Mouse (Mus musculus) kidney, postnatal 0 days (tissue): ENCODE measurements around the gene Phldb3. TPM values are rescaled to one million over a fixed set of nuclear protein-coding genes. Genes with fewer than 3 reads are reported as not detected.

Experiments used
- ATAC-seq: fragments of 200-750 bp; cut with Nextera tagmentation; replicated peaks from 2 replicates; pipeline ENCODE4 v1.8.0; 2017; ENCODE audit warnings: low read depth, moderate number of reproducible peaks, moderate TSS enrichment, moderate library complexity; ENCODE audit not compliant: low FRiP score
- DNase-seq: peaks from one replicate; pipeline ENCODE4 v3.0.0-alpha.2; 2016; ENCODE audit warnings: low spot score
- H3K27ac ChIP-seq: fragments of 300-500 bp; sonication (generic); 2 replicates; pipeline ENCODE4 v1.5.1; 2014; ENCODE audit warnings: mild to moderate bottlenecking
- H3K27me3 ChIP-seq: fragments of 300-500 bp; sonication (generic); 2 replicates; pipeline ENCODE4 v1.6.1; 2014; ENCODE audit warnings: low read length, mixed read lengths; ENCODE audit not compliant: insufficient read depth
- H3K36me3 ChIP-seq: fragments of 300-500 bp; sonication (generic); 2 replicates; pipeline ENCODE4 v1.6.1; 2014; ENCODE audit warnings: low read length, mixed read lengths; ENCODE audit not compliant: insufficient read depth
- H3K4me1 ChIP-seq: fragments of 300-500 bp; sonication (generic); replicated peaks from 2 replicates; pipeline ENCODE4 v1.6.1; 2014; ENCODE audit warnings: antibody characterized with exemption, low read length, mixed read lengths; ENCODE audit not compliant: insufficient read depth
- H3K4me2 ChIP-seq: fragments of 300-500 bp; sonication (generic); 2 replicates; pipeline ENCODE4 v1.6.1; 2014; ENCODE audit warnings: mild to moderate bottlenecking, low read length, moderate library complexity, mixed read lengths
- H3K4me3 ChIP-seq: fragments of 300-500 bp; sonication (generic); replicated peaks from 2 replicates; pipeline ENCODE4 v1.5.1; 2014; ENCODE audit warnings: low read depth, low read length
- H3K9ac ChIP-seq: fragments of 300-500 bp; sonication (generic); 2 replicates; pipeline ENCODE4 v1.6.1; 2014; ENCODE audit warnings: low read depth, low read length
- H3K9me3 ChIP-seq: fragments of 300-500 bp; sonication (generic); replicated peaks from 2 replicates; pipeline ENCODE4 v1.6.1; 2016; ENCODE audit warnings: low read length, inconsistent platforms, mixed read lengths
- CTCF ChIP-seq: IDR thresholded peaks from 2 replicates; pipeline ENCODE4 v1.5.1; 2016; ENCODE audit warnings: antibody characterized with exemption, low read depth, mild to moderate bottlenecking, moderate library complexity
- WGBS: fragments of 180-500 bp; shearing (Covaris S2); extraction: QIAGEN DNeasy Blood & Tissue Kit; methylation state at CpG from one replicate; pipeline ENCODE4 v1.1.7; 2014; 5-methylcytosine and 5-hydroxymethylcytosine counted together
- polyA plus RNA-seq: library from polyadenylated mRNA; unstranded; fragments of >200 nt; fragmentation: Nextera tagmentation; extraction: Ambion mirVana; gene quantifications from 2 replicates; pipeline ENCODE4 v1.2.1, GENCODE M21; 2015

Phldb3 gene
- polyA plus RNA-seq, 1 experiment from 2014 or later, result 0.11 TPM

DNA sequence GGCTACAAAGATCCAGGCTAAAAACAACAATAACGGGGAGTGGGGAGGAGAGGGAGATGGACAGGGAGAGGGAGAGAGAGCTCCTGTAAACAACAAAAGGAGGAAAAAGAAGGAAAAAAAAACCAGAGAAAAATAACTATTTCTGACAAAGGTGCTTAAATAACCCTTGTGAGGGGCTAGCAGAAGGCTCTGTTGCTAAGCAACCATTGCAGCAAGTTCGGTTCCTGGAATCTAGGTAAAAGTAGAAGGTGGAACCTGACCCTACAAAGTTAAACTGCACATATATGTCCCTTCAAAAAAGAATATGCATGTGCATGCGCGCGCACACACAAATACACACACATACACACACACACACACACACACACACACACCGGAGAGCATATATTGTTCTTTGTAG lies 17.8 kb upstream of the Phldb3 start:
- Histone ChIP-seq H3K9ac (no peak overlapping the region), H3K9me3 (no peaks in the 10 kb centered on the region), H3K36me3 (no peaks in the 10 kb centered on the region), H3K27me3 (no peaks in the 10 kb centered on the region), H3K27ac (peak overlapping the region; percentile 36; the same call in 1 of the 2 replicates), H3K4me2 (no peak overlapping the region), H3K4me1 (peaks cover 8% of the 10 kb centered on the region), H3K4me3 (no peak overlapping the region)
- no peak for TF ChIP-seq CTCF
- DNase-seq, result no peak
- WGBS, result 73% methylated on average over 6 of the region's 6 CpGs
- no peak for ATAC-seq

- ATAC-seq (peak; percentile 80), DNase-seq (peak; percentile 72)
- Histone ChIP-seq H3K9ac (peak overlapping the region; percentile 51), H3K4me2 (peak overlapping the region; percentile 62), H3K4me3 (peak overlapping the region; percentile 53), H3K27me3 (no peaks in the 10 kb centered on the region), H3K9me3 (no peaks in the 10 kb centered on the region), H3K27ac (peak overlapping the region; percentile 3; the same call in 1 of the 2 replicates), H3K4me1 (peaks cover 8% of the 10 kb centered on the region), H3K36me3 (no peaks in the 10 kb centered on the region)
- TF ChIP-seq CTCF, result no peak
- 2% methylated on average over 39 of the region's 39 CpGs for WGBS
Measured at GRCm38 (mm10) chr7:24593621-24594308, 16.8 kb upstream of the Phldb3 start.

DNA sequence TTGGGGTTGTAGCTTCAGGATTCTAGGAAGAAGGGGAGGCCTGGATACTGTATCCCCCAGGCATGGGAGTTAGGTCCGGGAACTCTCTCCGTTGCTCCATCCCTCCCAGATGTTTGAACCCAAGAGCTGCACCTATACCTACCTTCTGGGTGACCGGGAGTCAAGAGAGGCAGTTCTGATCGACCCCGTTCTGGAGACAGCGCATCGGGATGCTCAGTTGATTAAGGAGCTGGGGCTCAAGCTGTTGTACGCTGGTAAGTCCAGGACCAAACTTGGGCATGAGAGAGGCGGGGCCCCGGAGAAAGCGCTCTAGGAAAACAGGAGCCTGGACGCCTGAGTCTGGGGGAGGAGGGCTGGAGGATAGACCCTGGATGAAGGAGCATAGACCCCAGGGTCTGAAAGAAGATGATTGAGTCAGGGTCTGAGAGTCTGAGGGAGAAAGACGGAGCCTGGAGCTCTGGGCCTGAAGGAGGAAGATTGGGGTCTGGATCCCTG lies 16.2 kb upstream of the Phldb3 start:
- H3K9ac ChIP-seq, result peak overlapping the region; percentile 51
- no peaks in the 10 kb centered on the region for H3K27me3 ChIP-seq
- ATAC-seq (no peak), DNase-seq (no peak)
- H3K9me3 ChIP-seq, result no peaks in the 10 kb centered on the region
- H3K36me3 ChIP-seq, result no peaks in the 10 kb centered on the region
- peak overlapping the region; percentile 62 for H3K4me2 ChIP-seq
- H3K4me3 ChIP-seq, result peak overlapping the region; percentile 53
- TF ChIP-seq CTCF, result no peak
- H3K4me1 ChIP-seq, result peaks cover 8% of the 10 kb centered on the region
- WGBS, result 5% methylated on average over 13 of the region's 13 CpGs
- H3K27ac ChIP-seq, result no peak overlapping the region

DNA sequence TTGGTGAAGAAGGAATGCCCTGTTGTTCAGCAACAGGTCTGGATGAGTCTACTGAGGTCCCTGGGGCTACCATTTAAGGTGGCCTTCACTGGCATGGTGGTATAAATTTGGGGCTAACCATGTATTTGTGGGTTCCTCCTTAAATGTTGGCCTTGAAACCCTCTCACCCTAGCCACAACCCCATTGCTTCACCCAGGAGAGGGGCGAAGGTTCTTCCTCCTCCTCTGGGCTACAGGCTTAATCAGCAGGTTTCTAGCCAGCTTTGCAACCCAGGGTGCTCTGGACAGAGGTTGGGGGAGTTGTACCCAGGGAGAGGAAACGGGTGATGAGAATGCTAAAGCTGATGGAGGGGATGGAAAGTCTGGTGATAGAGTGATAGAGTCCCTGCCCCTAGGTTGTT lies 15.1 kb upstream of the Phldb3 start:
- ATAC-seq (no peak), DNase-seq (no peak)
- no peak overlapping the region for H3K9ac ChIP-seq
- H3K27me3 ChIP-seq, result no peaks in the 10 kb centered on the region
- H3K4me2 ChIP-seq, result no peak overlapping the region
- peaks cover 8% of the 10 kb centered on the region for H3K4me1 ChIP-seq
- no peak overlapping the region for H3K4me3 ChIP-seq
- no peaks in the 10 kb centered on the region for H3K9me3 ChIP-seq
- TF ChIP-seq CTCF, result no peak
- WGBS, result 81% methylated on average over 2 of the region's 2 CpGs
- H3K27ac ChIP-seq, result no peak overlapping the region
- no peaks in the 10 kb centered on the region for H3K36me3 ChIP-seq

GRCm38 (mm10) chr7:24598121-24598520 lies 12.4 kb upstream of the Phldb3 start:
- no peak overlapping the region for H3K27ac ChIP-seq
- no peaks in the 10 kb centered on the region for H3K9me3 ChIP-seq
- no peak overlapping the region for H3K4me3 ChIP-seq
- peaks cover 5% of the 10 kb centered on the region for H3K4me1 ChIP-seq
- DNase-seq (no peak), ATAC-seq (no peak)
- WGBS, result 75% methylated on average over 4 of the region's 4 CpGs
- no peaks in the 10 kb centered on the region for H3K27me3 ChIP-seq
- H3K9ac ChIP-seq, result no peak overlapping the region
- H3K36me3 ChIP-seq, result no peaks in the 10 kb centered on the region
- no peak for TF ChIP-seq CTCF
- H3K4me2 ChIP-seq, result no peak overlapping the region

DNA sequence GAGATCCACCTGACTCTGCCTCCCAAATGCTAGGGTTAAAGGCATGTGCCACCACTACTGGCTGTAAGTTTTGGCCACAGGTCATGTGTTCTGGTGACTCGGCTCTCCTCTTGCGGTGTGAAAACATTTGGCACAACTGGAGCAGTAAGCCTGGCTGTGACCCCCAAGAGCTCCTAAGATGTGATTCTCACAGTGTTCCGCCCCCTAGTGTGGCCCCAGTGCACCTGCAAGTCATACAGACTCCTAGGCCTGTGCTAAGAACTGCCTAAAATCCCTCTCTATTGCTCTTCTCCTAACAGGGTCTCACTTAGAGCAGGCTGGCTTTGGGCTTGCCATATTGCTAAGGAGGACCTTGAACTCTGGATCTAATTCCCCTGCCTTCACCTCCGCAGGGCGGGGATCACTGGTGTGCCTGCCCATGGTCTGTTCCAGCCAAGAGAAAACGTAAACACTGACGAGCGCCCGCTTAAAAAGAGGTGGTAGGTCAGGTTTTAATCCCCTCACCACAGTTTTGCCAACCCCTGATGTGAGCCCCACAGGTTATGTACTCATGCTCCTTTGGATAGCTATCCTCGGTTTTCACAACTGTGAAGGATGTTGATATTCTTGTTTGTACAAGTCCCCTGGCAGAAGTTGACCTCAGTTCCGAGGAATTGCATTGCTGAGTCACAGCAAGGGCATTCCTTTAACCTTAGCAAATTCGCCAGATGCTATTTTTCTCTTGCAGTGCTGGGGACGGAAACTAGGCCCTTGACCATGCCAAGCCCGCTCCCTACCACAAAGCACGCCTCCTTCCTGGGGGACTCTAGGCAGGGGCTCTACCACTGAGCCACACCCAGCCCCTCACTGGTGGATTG lies 11.1 kb upstream of the Phldb3 start:
- 0 out of 2 replicates have a peak, but pooled peaks cover 3% of the 10 kb centered on the region for H3K36me3 ChIP-seq
- peak; percentile 39; the same call in 1 of the 2 replicates for TF ChIP-seq CTCF
- H3K4me1 ChIP-seq, result peaks cover 2% of the 10 kb centered on the region
- no peak overlapping the region for H3K4me2 ChIP-seq
- H3K9ac ChIP-seq, result no peak overlapping the region
- H3K27ac ChIP-seq, result no peak overlapping the region
- H3K27me3 ChIP-seq, result no peaks in the 10 kb centered on the region
- H3K4me3 ChIP-seq, result no peak overlapping the region
- WGBS, result 83% methylated on average over 15 of the region's 15 CpGs
- ATAC-seq (no peak), DNase-seq (no peak)
- no peaks in the 10 kb centered on the region for H3K9me3 ChIP-seq
